Mouse (Mus musculus): ENCODE measurements around the gene Kifc3.

The Kifc3 gene

DNA sequence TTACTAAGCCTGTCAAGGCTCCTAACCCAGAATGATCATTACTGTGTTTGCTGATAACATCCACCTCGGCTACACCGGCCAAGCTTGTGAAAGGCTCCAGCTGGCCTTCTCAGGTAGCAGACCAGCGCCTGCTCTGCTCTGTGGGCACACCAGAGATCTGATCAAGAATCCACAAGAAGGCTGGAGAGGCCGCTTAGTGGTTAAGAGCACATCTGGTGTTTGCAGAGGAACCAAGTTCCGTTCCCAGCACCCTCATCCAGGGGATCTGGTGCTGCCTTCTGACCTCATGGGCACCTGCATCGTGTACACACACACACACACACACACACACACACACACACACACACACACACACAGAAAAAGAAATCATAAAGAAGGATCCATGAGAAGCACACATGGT is 46.5 kb downstream of the Kifc3 start:
- no peak for DNase-seq (ENCODE audit: low spot score in 2 of 2)

DNA sequence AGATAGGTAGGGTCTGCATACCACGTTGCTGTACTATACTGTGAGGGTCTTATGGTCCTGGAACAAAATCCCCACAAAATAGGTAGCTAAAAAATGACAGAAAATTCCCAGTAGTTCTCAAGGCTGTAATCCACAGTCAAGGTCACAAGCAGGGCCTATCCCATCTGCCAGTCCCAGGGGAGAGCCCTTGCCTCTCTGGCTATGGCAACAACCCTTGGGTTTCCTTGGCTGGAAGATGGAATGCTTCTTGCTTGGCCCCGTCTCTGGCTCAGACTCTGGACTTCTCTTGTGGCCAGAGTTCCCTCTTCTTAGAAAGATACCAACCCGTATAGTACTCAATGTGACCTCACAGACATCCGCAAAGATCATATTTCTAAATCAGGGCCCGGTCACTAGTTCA is 47.3 kb downstream of the Kifc3 start:
- DNase-seq (ENCODE audit: low spot score in 2 of 2) = no peak

- DNase-seq (ENCODE audit: low spot score in 2 of 2) = no peak
Measured at GRCm38 (mm10) chr8:95154654-95155053, 48.0 kb downstream of the Kifc3 start.

- DNase-seq (ENCODE audit: low spot score in 2 of 2) = no peak
Measured at GRCm38 (mm10) chr8:95154056-95154455, 48.6 kb downstream of the Kifc3 start.

GRCm38 (mm10) chr8:95150608-95151007 is 52.0 kb downstream of the Kifc3 start:
- no peak for DNase-seq (ENCODE audit: low spot score in 2 of 2)

DNA sequence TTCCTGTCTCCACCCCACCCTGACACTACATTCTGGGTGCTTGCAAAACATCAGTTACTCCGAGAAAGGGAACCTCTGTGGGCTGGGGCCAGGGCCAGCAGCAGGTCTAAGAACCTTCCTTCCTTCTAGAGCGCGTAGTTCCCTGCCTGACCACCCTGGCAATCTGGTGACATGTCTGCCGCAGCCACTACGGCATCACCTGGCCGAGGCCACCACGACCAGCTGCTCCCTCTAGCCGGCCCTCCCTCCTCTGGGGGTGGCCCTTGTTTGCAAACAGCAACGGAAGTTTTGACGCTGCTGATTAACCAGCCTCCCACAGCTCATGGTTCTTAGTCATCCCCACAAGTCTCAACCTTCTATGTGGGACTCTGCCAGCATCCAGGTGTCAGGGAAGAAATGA is 53.2 kb downstream of the Kifc3 start:
- DNase-seq (ENCODE audit: low spot score in 2 of 2) = no peak

GRCm38 (mm10) chr8:95146846-95147245 is 55.8 kb downstream of the Kifc3 start:
- no peak for DNase-seq (ENCODE audit: low spot score in 2 of 2)

GRCm38 (mm10) chr8:95146044-95146745 is 56.4 kb downstream of the Kifc3 start:
- DNase-seq (ENCODE audit: low spot score in 2 of 2) = no peak

DNA sequence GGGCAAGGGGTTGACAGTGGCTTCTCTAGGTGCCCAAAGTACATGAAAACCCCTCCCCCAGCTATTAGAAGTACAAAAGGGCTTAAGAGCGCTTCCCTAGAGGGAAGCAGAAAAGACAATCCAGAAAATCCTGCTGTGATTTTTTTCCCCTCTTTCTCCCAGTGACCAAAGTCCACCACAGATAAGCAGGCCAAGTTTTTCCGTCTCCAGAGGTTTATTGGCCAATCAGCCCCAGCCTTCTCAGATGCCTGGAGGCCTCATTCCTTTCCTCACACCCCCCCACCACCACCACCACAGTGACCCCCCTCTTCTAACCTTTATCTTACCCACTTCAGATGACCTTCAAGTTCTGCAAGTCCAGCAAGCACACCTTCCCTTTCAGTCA is 58.0 kb downstream of the Kifc3 start:
- DNase-seq (ENCODE audit: low spot score in 2 of 2) = no peak

DNA sequence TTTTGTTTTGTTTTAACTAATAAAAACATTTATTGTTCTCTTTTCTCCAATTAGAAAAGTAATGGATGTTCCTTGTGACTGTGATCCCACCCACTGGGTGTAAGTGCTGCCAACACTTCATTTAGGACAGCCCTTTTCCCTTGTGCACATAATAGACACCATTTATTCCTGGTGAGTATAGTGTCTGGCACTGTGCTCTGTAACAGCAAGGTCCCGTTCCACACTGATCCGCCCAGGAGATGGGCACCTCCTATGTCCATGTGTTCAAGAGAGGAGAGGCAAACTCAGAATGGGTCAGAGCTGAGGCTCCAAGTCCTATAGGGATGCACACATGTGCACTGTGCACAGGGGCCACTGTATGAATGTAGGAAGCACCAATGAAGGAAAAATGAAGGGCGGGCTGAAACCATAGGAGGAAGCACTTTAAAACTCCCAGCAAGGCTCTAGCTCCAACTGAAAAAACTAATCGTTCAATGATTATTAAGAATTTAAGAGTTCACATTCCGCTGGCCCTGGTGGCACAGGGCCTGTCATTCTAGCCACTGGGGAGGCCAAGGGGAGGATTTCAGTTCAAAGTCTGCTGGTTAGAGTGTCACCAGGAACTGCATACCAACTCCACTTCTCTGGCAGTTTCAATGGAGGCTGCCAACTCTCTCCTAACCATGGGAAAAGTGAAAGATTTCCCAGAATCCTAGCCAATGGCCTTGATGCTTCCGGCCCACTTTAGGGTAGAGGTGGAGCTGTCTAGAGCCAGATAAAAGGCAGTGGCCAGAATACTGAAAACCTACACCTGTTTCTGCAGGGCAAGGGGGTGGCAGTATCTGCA is 58.6 kb downstream of the Kifc3 start:
- DNase-seq (ENCODE audit: low spot score in 2 of 2) = no peak

DNA sequence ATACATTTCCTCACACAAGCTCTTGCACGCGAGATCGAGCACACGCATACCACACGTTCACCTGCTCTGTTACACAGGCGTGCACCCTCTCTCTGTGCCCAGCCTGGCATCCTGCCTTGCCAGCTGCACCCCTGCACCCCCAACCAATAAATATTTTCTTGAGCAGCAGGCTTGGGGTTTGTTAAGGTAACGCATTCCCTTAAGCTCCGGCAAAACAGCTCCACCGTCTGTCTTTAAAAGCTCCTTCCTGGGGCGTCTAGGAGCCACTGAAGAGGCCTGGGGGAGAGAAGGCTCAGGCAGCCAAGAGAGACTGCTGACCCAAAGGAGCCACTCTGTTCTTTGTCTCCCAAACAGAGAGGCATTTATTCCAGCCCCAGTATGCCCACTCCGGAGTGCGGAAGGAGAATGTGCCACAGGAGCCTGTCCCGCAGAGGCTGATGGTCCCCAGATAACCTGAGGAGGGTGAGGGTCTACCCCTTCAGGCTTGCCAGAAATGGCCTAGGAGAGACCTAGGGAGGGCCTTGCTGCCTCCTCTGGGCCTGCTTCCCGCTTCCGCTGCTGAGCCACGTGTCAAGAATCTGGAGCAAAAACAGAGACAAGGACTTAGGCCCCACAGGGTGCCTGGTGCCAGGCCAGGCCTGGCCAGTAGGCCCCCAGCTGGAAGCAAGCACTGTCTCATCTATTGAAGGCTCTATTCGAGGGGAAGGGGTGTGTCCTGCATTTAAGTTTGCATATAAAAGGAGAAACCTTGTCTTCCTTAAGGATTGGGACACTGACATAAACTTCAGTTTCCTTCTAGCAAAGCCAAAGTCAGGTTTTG is 59.4 kb downstream of the Kifc3 start:
- DNase-seq (ENCODE audit: low spot score in 2 of 2) = no peak

- peak; percentile 73 to 75 for DNase-seq (ENCODE audit: low spot score in 2 of 2)
Measured at GRCm38 (mm10) chr8:95142075-95142831, 60.4 kb downstream of the Kifc3 start.

GRCm38 (mm10) chr8:95141469-95142074 is 61.0 kb downstream of the Kifc3 start:
- DNase-seq (ENCODE audit: low spot score in 2 of 2) = no peak

GRCm38 (mm10) chr8:95141026-95141425 is 61.6 kb downstream of the Kifc3 start:
- no peak for DNase-seq (ENCODE audit: low spot score in 2 of 2)

DNA sequence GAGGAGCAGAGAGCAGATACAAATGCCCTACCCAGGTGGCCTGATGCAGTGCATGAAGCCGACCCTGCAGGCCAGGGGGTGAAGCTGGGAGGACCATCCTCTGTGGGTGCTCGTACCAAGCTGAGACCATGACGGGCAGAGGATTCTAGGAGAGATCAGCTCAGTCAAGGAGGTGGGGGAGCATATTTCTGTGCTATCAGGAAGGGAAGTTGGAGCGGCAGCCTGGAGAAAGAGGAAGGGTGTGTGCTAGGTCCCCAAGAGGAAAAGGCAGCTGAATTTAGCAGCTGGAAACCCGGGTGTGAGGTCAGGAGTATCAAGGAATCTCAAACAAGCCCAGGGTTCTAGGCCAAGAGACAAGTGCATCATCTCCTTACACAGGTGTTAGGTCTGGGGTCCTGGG is 62.1 kb downstream of the Kifc3 start:
- DNase-seq (ENCODE audit: low spot score in 2 of 2) = peak; percentile 68 to 74

DNA sequence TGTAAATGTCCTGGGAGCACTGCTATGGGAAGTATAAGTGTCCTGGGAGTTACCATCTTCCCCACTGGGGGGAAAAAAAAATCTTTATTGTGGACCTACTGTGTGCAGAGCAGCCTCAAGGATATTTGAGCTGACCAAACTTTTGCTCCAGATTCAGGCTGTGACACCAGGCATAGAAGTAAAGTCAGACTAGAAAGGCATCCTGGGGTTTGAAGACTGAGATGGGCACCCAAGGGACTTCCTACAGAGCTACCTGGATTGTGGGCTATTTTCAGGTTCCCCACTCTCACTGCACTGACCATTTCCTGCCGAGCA is 63.6 kb downstream of the Kifc3 start:
- DNase-seq (ENCODE audit: low spot score in 2 of 2) = no peak

DNA sequence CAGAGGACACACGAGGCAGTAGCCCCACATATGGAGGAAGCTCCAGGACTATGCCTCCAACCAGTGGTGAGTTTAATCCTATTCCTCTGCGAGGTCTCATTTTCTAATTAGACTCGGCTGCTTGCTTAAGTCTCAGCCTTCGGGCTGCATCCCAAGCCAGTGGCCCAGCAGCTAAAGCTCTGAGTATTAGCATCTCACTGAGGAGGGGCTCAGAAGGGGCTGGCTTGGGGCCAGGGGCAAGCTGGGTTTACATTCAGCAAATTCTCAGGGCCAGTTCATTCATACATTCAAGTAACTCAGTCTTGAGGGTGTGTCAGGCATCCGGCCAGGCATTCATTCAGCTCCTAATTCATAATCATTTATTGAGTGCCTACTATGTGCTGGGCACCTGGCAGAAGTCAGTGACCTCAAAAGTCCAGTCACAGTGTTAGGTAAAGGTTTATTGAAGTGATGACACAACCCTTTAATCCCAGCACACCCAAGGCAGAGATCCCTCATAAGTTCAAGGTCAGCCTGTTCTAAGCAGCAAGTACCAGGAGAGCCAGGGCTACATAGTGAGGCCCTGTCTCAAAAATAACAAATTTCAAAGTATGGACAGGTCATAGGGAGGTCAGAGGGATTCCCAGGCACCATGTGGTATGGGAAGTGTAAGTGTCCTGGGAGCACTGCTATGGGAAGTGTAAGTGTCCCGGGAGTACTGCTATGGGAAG is 64.1 kb downstream of the Kifc3 start:
- DNase-seq (ENCODE audit: low spot score in 2 of 2) = no peak

GRCm38 (mm10) chr8:95137641-95138098 is 64.9 kb downstream of the Kifc3 start:
- peak; percentile 54 to 72 for DNase-seq (ENCODE audit: low spot score in 2 of 2)

- DNase-seq (ENCODE audit: low spot score in 2 of 2) = no peak
Measured at GRCm38 (mm10) chr8:95137201-95137600, 65.4 kb downstream of the Kifc3 start.

- DNase-seq (ENCODE audit: low spot score in 2 of 2) = no peak
Measured at GRCm38 (mm10) chr8:95136218-95136617, 66.4 kb downstream of the Kifc3 start.

- DNase-seq (ENCODE audit: low spot score in 2 of 2) = no peak
Measured at GRCm38 (mm10) chr8:95135242-95135641, 67.4 kb downstream of the Kifc3 start.

All from heart, adult 9 months (tissue).